Mouse (Mus musculus) spleen, postnatal 4 days (tissue): ENCODE data around the gene Sema5a.

ENCODE experiments used
- DNase-seq, 2 experiments: peaks; one replicate each; pipeline ENCODE4 v3.0.0; 2022; ENCODE audit warnings: low spot score in 2 of 2

The Sema5a gene

DNA sequence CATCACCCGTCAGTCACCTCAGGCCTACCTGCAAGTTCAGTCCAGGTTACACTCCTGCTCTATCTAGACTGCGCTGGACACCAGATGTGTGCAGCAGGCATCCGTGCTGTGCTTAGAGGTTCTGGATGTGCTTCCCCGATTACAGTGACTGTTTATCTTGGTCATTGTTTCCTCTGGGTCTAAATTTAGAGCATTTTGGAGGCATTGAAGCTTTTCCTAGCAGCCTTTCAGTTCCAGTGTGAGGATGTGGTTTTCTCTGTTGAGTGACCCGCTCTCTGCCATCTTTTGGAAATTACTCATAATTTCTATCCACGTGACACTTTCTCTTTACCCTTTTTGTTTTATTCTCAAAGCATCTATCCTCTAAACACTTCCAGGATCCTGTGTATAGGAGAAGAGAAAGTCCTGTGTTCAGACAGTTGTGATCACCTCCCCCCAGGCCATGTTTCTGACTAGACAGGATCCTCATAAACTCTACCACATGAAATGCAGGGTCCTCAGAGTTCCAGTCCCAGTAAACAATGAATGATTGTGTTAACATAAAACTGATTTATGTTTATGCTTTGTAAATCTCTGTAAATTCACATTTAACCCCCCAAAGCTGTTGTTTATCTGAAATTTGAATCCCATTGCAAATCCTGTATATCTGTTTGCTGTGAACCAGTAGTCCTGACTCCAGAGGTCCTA, 62.1 kb downstream of the Sema5a start:
- no peak for DNase-seq

DNA sequence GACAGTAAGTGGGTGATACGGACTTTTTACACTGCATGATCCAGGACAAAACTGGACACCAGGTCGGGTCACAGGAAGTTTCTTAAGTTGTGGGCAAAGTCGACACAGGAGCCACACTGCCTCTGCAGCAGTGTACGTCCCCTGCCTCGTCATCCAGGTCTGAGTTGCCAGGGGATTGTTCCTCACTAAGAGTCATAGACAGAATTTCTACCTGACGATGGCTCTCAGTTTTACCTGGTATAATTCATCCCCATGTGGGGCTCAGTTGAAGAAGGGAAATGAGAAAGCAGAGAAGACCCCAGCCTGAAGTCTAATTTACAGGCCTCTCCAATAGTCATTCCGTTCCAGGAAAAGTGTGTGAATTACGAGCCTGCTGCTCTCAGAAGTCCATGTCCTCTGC, 66.2 kb downstream of the Sema5a start:
- DNase-seq, result no peak

DNA sequence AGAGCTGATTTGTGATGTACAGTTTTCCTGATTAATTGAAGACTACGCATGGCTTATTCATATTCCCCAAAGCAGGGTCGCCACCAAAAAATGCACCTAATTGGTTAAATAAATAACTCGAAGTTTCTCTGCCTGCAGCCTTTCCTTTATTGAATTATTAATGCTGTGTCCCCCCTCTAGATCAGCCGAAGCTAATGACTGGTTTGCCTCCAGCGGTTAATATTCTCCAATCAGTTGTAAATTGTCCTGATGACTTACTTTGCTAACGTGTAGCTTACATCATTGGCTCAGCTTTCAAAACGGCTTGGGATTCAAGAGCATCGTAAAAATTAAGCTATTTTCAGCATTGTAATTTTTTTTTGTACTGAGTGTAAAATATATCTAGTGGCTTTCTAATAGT, 66.7 kb downstream of the Sema5a start:
- DNase-seq, result no peak

DNA sequence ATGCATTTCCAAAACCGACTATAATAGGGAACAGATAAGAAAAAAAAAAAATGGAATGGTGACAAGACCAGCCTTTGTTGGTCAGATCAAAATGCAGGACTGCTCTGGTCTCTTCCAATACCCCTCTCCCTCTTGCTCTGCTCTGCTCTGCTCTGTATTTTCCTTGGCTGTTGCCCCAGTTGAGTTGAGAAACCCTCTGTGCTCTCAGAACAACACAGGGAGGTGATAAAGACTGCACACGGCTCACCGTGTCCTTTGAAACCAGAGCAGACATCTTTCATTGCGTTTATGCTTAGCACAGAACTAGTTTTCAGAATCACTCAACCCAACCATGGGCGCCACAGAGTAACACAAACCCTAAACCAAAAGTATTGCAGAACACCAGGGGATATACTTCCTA, 72.5 kb downstream of the Sema5a start:
- DNase-seq, result no peak

DNA sequence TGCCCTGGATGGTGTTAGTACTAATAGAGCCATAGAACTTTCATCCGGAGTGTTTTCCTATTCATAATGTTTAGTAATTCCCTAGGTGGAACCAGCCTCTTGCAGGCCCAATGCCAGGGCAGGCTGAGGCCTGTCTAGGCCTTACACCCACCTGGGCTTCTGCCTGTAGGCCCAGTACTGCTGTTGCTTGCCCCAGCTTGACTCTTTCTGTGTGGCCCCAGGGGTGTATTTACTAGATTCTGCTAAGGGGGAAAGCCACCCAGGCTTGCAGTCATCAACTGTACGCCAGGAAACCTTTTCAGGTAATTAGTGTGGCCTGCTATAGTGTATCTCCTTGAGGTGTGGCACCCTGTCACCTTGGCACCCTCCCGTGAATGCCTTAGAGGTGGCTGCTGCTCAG, 76.1 kb downstream of the Sema5a start:
- no peak for DNase-seq

DNA sequence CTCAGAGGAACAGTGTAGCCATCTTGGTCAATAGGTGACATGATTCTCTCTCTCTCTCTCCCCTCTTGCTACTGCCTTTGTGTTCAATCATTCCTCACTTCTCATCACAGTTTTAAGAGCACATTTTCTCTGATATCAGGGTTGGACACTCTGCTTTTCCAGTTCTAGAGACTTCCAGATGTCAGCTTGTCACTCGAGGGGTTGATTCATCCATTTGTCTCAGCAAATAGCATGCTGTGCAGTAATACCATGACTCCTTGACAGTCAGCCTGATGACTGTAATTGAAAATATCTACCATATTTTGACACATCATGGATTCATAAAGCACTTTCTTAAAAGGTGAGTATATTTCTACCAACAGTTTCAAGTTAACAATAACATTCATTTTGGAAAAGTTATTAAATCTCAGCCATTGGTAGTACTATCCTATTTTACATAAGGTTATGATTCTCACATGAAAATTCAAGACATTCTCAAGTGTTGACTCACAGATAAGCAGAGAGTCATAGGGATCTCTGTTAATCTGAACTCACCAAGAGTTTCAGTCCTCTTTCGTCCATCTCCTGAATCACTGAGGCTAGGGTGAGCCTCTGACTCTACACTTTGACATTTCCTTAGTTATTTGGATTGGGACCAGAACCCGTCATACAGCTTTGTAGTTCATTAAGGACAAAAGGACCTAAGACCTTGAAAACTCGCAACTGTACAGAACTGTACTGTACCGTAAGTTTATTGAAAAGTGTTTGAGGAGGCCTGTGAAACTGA, 78.0 kb downstream of the Sema5a start:
- no peak for DNase-seq

DNA sequence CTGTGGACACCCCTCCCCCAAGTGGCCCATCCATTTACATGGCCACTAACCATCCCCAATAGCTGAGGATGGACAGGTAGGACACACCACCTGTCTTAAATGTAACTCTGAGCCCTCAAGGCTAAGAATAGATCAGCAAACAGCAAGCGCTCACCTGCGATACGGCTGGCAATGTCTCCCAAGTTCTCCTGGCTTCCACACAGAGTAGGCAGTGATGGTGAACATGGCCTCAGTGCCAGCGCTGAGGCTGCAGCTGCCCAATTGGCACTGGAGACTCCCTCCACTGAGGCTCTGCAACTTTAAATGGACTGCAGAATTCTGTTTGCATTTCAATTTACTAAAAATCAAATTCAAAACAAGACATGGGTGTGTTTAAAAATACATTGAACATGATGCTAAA, 78.6 kb downstream of the Sema5a start:
- DNase-seq, result no peak

DNA sequence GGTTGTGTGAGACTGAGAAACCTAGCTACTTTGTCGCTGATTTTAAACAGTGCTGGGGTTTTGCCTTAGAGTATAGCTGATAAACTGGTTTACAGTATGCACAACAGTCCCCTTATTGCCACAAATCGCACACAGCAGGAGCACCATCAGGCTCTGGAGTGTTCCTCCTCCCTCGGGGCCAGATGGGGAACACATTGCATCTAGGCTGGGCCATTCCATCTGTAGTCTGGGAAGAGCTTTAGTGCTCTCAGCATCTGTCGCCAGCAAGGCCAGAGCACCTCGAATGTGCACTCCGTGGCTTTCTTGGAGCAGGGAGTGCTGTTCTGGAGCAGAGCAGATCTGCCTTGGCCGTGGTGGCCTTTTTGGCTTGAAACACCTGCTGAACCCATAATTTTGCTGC, 79.5 kb downstream of the Sema5a start:
- no peak for DNase-seq

DNA sequence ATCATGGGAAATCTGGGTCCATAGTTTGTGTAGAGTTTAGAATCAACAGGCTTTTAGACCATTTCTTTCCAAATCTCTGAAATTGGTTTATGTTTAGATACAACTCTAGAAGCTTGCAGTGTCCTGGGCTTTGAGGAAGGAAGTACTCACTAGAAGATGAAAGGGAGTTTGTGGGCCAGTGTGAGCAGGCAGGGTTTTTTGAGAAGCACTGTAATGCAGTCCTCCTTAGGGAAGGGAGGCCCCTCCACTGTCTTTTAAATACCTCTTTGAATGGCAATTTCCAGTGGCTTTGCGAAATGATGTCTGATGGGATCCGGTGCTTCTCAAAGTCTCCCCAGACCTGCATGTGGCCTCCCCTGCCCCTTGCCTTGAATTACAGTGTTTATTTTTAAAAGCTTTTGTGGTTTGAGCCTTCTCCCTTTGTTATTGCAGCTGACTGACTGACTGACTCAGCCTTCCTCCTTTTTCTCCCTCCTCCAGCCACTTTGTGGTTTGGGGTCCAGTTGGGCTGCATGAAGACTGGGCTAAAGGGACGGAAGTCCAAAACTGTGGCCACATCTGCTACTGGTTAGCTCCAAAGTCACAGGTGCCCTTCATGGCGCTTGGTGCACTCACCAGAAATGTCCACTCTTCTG, 83.9 kb downstream of the Sema5a start:
- DNase-seq, result no peak

DNA sequence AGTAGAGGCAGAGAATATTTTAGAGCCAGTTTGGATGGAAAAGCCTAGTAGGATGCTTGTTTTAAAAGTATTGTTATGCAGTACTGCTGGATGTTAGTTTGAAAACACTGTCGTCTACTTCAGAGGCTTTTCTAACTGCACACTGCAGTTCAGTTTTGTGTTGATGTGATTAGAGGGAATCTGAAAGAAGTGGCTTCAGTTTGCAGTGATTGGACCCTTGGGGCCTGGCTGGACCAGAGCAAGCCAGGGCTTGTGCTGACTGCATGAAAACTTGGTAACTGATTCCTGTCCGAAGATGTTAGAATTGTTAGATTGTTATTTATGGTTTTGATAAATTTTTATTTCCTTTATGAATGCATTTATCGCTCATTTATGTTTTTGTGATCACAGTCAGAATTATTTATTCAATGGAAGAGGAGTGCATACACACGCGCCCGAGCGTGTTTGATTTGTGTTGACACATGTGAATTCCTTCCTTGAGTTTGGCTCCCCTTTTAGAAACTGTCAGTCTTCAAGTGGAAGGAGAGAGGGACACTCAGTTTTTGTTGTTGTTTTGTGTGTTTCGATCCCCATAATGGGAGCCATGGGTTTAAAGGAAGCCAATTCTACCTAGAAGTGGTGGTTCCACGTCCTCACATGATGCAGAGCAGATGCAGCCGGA, 85.2 kb downstream of the Sema5a start:
- DNase-seq, result no peak

DNA sequence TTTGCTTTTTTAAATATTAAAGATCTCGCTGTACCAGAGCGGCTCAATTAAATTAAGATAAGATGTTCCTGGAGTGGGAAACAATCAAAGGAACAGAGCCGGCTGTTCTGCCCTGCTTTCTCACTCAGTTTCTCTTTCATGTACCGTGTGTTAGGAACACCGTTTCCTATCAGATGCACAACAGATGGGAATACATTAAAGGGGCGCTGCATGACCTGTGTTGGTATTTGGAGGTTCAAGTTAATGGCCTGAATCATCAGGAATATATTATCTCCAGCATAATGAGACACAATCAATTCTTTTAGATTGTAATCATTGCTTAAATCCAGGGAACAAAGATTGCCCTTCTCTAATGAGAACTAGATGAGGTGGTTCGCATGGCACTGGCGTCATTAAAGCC, 85.8 kb downstream of the Sema5a start:
- DNase-seq, result no peak

DNA sequence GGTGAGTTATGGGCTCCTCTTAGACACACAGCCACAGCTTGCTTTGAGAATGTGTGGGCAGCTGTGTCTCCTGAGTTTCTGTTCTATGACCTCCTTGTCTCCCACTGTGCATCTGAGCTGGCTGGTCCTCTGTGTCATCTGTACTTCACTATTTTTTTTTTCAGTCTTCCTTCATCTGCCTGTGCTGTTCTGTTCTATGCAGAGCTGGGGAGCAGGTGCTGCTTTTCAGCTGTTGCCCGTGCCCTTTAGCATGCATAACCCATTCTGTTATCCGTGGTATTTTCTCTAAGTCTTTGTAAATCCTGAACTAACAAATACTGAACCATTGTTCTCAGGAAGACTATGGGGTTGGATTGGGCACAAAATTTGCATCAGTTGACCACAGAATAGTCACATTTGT, 86.4 kb downstream of the Sema5a start:
- DNase-seq, result no peak

DNA sequence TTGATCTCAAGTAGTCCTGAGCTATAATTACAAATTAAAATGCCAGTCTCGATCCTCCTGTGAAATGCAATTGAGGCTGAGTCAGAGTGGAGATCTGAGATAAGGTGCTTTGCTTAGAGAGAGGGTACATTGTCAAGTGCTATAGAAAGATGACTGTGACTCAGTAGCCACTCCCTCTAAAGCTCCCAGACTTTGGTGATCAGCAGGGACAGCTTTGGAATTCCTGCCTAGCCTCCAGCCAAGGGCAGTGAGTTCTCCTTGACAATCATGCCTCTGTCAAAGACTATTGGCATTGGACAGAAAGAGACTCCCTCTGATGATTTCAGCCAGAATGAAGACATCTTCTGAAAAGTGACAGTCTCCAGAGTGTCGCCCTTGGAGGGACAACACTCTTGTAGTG, 88.8 kb downstream of the Sema5a start:
- DNase-seq, result no peak

DNA sequence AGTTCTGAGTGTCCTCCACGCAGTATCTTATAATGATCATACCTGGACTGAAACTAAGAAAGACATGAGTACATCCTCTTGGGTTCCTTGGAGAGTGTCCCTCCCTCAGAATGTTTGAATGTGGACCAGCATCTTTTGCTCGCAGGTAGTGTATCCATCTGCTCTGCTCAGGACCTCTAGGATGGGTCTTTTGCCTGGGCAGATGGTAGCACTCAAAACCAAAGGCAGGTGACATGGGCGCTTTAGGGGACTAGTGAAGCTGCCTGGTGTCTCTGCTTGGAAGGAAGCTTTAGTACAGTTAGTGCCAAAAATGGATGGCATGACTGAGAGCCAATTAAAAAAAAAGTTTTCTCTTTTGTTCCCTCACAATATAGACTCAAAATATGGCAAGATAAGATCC, 93.2 kb downstream of the Sema5a start:
- DNase-seq, result no peak

DNA sequence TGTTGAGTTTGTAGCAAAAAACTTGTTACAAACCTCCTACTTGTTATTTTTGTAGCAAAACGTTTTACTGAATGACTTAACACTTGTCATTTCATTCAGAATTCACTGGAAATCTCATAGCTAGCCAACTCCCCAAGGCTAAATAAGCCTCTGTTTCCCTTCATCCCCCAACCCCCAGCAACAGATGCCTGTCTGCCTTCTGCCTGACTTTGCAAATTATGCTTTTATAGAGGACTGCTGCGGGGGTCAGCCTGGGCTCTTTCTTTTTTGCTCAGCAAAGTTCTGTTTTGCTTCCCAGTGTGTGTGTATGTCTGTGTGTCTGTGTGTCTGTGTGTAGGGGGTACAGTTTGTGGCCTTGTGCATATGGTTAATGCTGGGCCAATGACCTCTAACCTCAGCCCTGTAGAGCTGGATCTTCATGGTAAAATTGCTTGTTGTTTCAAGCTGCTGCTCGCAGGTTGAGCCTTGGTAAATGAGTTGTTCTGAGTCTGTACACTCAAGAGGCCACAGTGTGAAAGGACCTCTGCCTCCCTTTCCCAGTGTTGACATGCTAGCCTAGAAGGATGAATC, 94.2 kb downstream of the Sema5a start:
- no peak for DNase-seq

DNA sequence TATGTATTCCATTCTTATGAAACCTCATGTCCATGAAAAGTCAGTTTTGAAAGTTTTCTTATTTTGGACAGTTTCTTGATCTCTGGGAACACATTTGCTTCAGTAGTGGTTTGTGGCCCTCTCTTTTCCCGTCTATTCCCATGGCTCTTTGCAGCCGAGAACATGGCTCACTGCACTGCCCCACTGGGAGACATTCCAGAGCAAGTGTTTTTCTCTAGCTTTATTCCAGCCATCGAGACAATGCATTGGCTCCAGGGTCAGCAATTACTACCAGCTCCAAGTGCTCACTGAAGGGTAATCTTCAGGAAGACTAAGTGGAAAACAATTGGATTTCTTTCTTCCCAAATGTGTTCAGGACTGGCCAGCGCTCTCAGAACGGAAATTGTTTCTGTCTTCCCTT, 94.8 kb downstream of the Sema5a start:
- no peak for DNase-seq

DNA sequence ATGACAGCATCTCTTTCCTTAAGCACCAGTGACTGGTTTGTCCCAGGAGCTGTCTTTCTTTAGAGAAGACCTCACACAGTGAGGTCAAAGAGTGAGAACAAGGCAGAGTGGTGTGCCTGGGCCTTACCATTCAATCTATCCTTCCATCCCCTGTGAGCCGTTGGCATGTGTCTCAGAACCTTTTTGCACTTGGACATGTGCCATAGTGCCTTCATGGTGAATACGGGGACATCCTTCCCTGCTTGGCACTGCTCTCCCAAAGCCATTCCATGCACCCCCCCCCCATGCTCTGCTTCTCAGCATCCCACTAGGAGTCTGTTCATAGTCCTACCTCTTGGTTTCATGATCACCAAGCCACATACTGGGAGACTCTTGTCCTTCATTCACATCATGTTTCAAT, 96.8 kb downstream of the Sema5a start:
- DNase-seq, result no peak

DNA sequence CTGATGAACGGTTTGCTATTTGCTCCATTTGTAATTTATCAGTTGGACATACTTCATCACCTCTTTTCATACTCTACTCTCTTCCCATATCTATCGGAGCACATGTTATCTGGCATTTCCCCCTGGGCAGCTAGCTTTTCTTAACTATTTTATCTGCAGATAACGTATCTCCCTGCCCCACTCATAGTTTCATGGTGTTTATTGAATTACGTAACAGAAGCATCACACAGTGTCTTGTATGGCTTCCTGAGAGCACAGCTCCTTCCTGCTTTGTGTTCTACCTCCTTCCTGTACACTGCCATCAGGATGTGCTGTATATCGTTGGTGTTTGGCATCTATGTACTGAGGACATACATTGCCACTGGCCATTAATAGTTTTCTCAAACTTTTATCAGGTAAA, 98.9 kb downstream of the Sema5a start:
- DNase-seq, result no peak

DNA sequence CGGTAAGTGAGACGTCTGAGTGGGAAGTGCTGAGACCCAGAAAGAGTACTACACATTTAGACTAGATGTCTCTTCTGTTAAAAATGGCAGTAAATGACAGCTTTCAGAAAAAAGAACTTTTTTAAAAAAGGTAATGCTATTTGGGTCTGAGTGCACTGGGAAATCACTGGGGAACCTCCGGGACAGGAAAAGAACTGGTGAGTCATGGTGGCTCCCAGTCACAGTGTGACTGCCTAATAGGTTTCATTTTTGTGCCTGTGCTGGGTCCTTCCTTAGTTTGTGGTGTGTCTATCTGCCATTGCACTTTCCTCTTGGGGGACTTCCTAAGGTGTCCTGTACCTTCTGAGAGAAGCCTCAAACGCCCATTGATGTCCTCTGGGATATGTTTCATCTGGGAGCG, 102.7 kb downstream of the Sema5a start:
- no peak for DNase-seq

DNA sequence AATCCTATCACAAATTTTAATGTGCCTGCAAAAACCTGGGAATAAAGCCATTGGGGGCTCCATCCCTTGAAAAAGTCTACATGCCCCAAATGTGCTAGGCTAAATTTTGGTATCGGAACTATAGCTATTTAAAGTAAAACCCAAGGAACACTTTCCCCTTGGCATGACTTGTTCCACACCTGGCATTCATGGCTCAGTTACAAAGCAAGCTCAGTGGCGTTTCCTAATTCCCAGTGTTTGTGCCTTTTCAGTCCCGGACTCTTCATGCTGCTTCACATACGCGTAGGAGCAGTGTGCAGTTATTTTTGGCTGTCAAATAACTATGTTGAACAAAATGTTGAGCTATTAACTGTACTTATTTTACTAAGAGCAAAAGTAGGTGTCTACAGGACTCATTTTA, 104.7 kb downstream of the Sema5a start:
- DNase-seq, result no peak

DNA sequence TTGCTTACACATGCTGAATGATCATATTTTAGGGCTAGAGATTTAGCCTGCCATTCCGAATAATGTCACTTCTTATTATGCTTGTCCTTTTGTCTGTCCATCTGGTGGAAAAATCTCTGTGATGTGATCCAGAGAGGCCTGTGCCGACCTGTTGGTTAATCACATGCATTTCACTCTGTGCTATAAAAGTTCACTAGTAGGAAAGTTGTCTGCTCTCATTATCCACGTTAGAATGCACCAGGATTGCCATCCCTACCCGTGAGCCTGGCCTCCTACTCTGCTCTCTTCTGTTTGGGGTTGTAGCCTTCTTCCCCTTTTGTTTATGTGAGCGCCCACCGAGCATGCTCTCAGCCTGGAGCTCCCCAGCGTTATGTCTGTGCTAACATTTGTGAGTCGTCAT, 108.4 kb downstream of the Sema5a start:
- no peak for DNase-seq

DNA sequence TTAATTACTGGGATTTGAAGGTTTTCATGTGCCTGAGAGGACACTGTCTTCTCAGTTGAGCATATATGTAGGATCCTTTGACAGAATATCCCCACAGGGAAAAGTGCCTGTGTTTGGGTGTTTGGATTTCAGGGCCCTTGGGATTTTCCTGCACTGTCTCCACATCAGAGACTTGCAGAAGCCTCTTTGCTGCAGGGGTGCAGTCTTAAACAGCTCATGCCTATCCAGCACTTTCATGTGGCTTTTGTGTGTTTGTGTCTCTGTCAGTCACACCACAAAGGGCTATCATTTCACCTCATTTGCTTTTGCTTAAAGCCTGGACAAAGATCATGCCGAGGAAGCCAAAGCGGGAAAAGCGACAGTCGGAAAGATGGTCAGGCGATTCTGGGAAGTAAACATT, 108.9 kb downstream of the Sema5a start:
- no peak for DNase-seq
